Mouse (Mus musculus) liver, embryonic 16.5 days (tissue): ENCODE measurements around the gene Yjefn3. TPM values are rescaled to one million over a fixed set of nuclear protein-coding genes. Genes with fewer than 3 reads are reported as not detected.

Source experiments
- ATAC-seq: fragments of 200-750 bp; cut with Nextera tagmentation; 2 replicates; pipeline ENCODE4 v1.8.0; 2017; ENCODE audit warnings: low read depth, mild to moderate bottlenecking, moderate number of reproducible peaks, moderate library complexity
- H3K27ac ChIP-seq: fragments of 300-500 bp; sonication (generic); 2 replicates; pipeline ENCODE4 v1.5.1; 2014; ENCODE audit warnings: mild to moderate bottlenecking, low read length
- H3K27me3 ChIP-seq: fragments of 300-500 bp; sonication (generic); 2 replicates; pipeline ENCODE4 v1.6.1; 2014; ENCODE audit warnings: low read depth, low read length, mixed read lengths; ENCODE audit not compliant: control insufficient read depth, insufficient read depth
- H3K36me3 ChIP-seq: fragments of 300-500 bp; sonication (generic); 2 replicates; pipeline ENCODE4 v1.6.1; 2014; ENCODE audit warnings: mild to moderate bottlenecking; ENCODE audit not compliant: control insufficient read depth, insufficient read depth
- H3K4me1 ChIP-seq: fragments of 300-500 bp; sonication (generic); 2 replicates; pipeline ENCODE4 v1.6.1; 2014; ENCODE audit warnings: low read depth, low read length, mixed read lengths; ENCODE audit not compliant: control insufficient read depth
- H3K4me2 ChIP-seq: fragments of 300-500 bp; sonication (generic); 2 replicates; pipeline ENCODE4 v1.6.1; 2014; ENCODE audit warnings: low read depth, low read length, mixed read lengths
- H3K4me3 ChIP-seq: fragments of 300-500 bp; sonication (generic); 2 replicates; pipeline ENCODE4 v1.5.1; 2014; ENCODE audit warnings: low read depth, mild to moderate bottlenecking, low read length
- H3K9ac ChIP-seq: fragments of 300-500 bp; sonication (generic); 2 replicates; pipeline ENCODE4 v1.6.1; 2014; ENCODE audit warnings: low read depth, low read length
- H3K9me3 ChIP-seq: fragments of 300-500 bp; sonication (generic); replicated peaks from 2 replicates; pipeline ENCODE4 v1.6.1; 2016; ENCODE audit warnings: low read length; ENCODE audit not compliant: control insufficient read depth
- WGBS: fragments of 180-500 bp; shearing (Covaris S2); extraction: QIAGEN DNeasy Blood & Tissue Kit; methylation state at CpG from one replicate; pipeline ENCODE4 v1.1.7; 2014; ENCODE audit not compliant: insufficient replicate concordance; 5-methylcytosine and 5-hydroxymethylcytosine counted together
- polyA plus RNA-seq: library from polyadenylated mRNA; unstranded; fragments of >200 nt; fragmentation: Nextera tagmentation; extraction: Ambion mirVana; gene quantifications from 2 replicates; pipeline ENCODE4 v1.2.1, GENCODE M21; 2015

Yjefn3 gene
- polyA plus RNA-seq, 1 experiment from 2014 or later = 0.77 TPM

DNA sequence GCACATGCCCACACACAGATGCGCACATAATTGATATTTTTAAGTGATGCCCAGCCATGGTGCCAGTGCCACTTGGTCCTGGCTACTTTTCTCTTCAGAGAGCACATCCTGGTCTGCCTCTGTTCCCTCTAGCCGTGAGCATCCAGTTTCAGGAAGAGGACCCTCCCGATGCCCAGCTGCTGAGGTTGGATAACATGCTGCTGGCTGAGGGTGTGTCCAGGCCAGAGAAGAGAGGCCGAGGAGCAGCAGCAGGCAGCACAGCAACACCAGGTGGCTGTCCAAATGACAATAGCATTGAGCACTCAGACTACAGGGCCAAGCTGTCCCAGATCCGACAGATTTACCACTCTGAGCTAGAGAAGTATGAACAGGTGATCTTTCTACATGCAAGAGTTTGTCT, 38.3 kb downstream of the Yjefn3 start:
- no peak overlapping the region for H3K4me2 ChIP-seq

DNA sequence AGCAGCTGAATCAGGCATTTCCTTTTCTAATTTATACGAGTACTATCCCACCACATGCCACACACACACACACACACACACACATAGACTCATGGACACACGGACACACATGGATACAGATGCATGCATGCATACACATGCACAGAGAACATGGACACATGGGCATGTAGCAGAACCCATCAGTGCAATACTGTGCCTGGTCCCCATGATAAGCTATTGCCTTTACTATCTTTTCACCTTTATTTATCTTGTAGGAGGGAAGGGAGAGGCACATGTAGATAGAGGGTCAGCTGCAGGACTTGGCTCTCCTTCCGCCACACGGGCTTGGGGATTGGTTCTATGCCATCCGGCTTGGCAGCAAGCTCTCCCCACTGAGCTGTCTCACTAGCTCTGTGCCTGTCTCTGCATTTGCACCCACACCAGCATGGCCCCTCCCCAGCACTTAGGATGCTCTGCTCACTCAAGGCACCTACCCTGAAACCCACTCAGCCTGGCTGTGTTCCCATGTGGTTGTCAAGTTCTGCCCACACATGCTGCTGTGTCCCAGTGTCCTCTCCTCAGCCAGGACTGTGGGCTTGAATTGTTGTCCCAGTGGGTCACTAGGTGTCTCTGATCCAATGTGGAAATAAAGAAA, 39.0 kb downstream of the Yjefn3 start:
- no peak overlapping the region for H3K27ac ChIP-seq
- ATAC-seq = peak; percentile 51; the same call in 1 of the 2 replicates
- H3K4me1 ChIP-seq = peaks cover 5% of the 10 kb centered on the region; the same call in 1 of the 2 replicates
- H3K9ac ChIP-seq = no peak overlapping the region
- H3K36me3 ChIP-seq = no peaks in the 10 kb centered on the region
- 54% methylated on average over 5 of the region's 5 CpGs for WGBS
- H3K9me3 ChIP-seq = no peaks in the 10 kb centered on the region
- H3K27me3 ChIP-seq = no peaks in the 10 kb centered on the region
- H3K4me3 ChIP-seq = no peak overlapping the region
- no peak overlapping the region for H3K4me2 ChIP-seq

More for the DNA sequence above, 38.3 kb downstream of the Yjefn3 start:
- no peak for ATAC-seq
- WGBS = 60% methylated on average over 5 of the region's 5 CpGs
- H3K27ac ChIP-seq = no peak overlapping the region
- H3K4me3 ChIP-seq = no peak overlapping the region
- H3K9me3 ChIP-seq = no peaks in the 10 kb centered on the region
- peaks cover 5% of the 10 kb centered on the region; the same call in 1 of the 2 replicates for H3K4me1 ChIP-seq
- H3K36me3 ChIP-seq = no peaks in the 10 kb centered on the region
- H3K27me3 ChIP-seq = no peaks in the 10 kb centered on the region
- no peak overlapping the region for H3K9ac ChIP-seq

GRCm38 (mm10) chr8:69861251-69861650, 41.3 kb downstream of the Yjefn3 start:
- 31% methylated on average over 2 of the region's 2 CpGs for WGBS
- Histone ChIP-seq H3K36me3 (no peaks in the 10 kb centered on the region), H3K27ac (no peak overlapping the region), H3K4me3 (no peak overlapping the region), H3K27me3 (no peaks in the 10 kb centered on the region), H3K9me3 (no peaks in the 10 kb centered on the region), H3K9ac (no peak overlapping the region), H3K4me1 (peaks cover 5% of the 10 kb centered on the region; the same call in 1 of the 2 replicates), H3K4me2 (no peak overlapping the region)
- no peak for ATAC-seq

DNA sequence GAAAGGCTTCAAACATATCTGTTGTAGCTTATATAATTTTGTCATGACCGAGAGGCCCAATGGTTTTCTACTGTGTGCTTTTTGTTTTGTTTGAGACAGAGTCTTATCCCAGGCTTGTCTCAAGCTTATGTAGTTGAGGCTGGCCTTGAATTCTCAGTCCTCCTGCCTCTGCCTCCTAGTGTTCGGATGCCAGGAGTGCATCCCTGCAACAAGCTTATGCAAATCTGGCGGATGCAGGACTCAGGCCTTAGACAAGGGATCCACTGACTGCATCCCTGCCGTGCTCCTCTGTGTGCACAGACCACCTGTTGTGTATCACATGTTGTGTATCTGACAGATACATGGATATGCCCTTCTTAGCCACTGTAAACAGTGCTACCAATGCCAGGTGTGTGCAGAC, 41.7 kb downstream of the Yjefn3 start:
- no peak overlapping the region for H3K4me2 ChIP-seq
- 60% methylated on average over 4 of the region's 4 CpGs for WGBS
- H3K4me1 ChIP-seq = peaks cover 5% of the 10 kb centered on the region; the same call in 1 of the 2 replicates
- H3K4me3 ChIP-seq = no peak overlapping the region
- H3K27ac ChIP-seq = no peak overlapping the region
- H3K9ac ChIP-seq = no peak overlapping the region
- no peaks in the 10 kb centered on the region for H3K27me3 ChIP-seq
- H3K9me3 ChIP-seq = no peaks in the 10 kb centered on the region
- no peaks in the 10 kb centered on the region for H3K36me3 ChIP-seq
- no peak for ATAC-seq

GRCm38 (mm10) chr8:69853869-69854268, 48.6 kb downstream of the Yjefn3 start:
- H3K9ac ChIP-seq = no peak overlapping the region
- H3K4me1 ChIP-seq = peaks cover 11% of the 10 kb centered on the region
- no peak for ATAC-seq
- no peak overlapping the region for H3K4me2 ChIP-seq
- 74% methylated on average over 10 of the region's 10 CpGs for WGBS
- no peaks in the 10 kb centered on the region; the same call in 1 of the 2 replicates for H3K9me3 ChIP-seq
- no peak overlapping the region for H3K27ac ChIP-seq
- no peaks in the 10 kb centered on the region for H3K36me3 ChIP-seq
- no peak overlapping the region for H3K4me3 ChIP-seq
- H3K27me3 ChIP-seq = no peaks in the 10 kb centered on the region

DNA sequence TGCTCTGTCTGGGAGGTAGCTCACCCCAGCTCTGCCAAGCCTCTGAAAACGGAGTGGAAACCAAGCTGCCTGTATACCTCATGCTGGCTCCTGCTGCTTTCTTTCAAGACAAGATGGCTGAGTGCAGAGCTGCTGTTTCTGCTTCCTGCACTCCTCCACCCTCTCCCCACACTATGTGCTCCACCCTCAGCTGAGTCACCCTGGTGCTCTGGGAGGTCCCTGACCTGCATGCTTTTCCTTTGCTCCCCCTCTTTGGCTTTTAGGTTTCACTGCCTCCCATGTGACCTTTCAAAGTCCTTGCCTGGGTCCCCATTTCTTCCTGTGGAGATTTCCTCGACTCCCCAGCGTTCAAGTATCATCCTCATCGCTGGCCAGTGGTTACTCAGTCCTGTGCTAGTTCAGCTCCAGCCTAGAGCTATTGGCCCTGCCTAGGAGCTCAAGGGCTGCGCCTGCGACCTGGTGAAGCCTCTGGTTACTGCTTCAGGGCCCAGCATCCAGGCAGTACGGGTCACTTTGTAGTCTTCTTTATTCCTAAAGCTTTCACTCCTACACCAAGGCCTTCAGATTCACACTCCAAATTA, 51.5 kb downstream of the Yjefn3 start:
- no peaks in the 10 kb centered on the region; the same call in 1 of the 2 replicates for H3K9me3 ChIP-seq
- peak overlapping the region; percentile 67 for H3K27ac ChIP-seq
- ATAC-seq = peak; percentile 86
- H3K4me3 ChIP-seq = no peak overlapping the region
- H3K27me3 ChIP-seq = no peaks in the 10 kb centered on the region
- no peak overlapping the region for H3K4me2 ChIP-seq
- 63% methylated on average over 7 of the region's 7 CpGs for WGBS
- H3K36me3 ChIP-seq = no peaks in the 10 kb centered on the region
- H3K9ac ChIP-seq = 0 out of 2 replicates have a peak overlapping the region, but pooled peaks have one; percentile 6
- peaks cover 11% of the 10 kb centered on the region for H3K4me1 ChIP-seq

DNA sequence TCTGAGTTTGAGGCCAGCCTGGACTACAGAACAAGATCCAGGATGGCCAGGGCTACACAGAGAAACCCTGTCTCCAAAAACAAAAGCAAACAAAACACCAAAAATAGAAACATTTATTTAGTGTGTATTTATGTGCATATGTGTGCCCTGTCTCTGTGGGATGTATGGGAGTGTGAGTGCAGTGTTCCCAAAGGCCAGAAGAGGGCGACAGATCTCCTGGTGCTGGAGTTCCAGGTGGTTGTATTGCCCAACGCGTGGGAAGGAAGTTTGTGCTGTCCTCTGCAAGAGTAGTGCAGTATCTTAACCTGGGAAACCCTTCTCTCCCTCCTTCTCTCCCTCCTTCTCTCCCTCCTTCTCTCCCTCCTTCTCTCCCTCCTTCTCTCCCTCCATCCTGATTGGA, 52.6 kb downstream of the Yjefn3 start:
- H3K9me3 ChIP-seq = no peaks in the 10 kb centered on the region; the same call in 1 of the 2 replicates
- no peaks in the 10 kb centered on the region for H3K36me3 ChIP-seq
- WGBS = 34% methylated on average over 3 of the region's 3 CpGs

DNA sequence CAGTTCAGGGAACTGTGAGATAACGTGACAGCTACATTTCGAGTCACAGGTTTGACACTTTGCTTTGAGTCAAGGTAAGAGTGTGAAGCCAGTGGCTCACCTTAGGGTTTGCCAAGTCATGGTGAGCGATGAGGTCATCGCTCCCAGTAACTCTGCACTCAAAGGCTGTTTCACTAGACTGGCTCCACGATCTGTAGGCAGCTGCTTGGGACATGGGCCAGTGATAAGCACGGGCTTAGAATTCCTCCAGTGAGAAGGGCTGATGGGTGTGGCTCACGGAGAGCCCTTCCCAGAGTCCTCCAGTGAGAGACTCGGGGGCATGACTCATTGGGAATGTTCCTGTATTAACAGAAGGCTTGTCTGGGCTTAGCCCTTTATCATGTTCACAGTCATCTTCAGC, 53.6 kb downstream of the Yjefn3 start:
- no peak overlapping the region for H3K27ac ChIP-seq

More for the DNA sequence above, 52.6 kb downstream of the Yjefn3 start:
- no peak for ATAC-seq
- Histone ChIP-seq H3K4me3 (no peak overlapping the region), H3K27me3 (no peaks in the 10 kb centered on the region), H3K4me1 (peaks cover 11% of the 10 kb centered on the region), H3K4me2 (no peak overlapping the region), H3K27ac (no peak overlapping the region), H3K9ac (no peak overlapping the region)

More for the DNA sequence above, 53.6 kb downstream of the Yjefn3 start:
- H3K9ac ChIP-seq = no peak overlapping the region
- ATAC-seq = peak; percentile 45; the same call in 1 of the 2 replicates
- H3K9me3 ChIP-seq = no peaks in the 10 kb centered on the region; the same call in 1 of the 2 replicates
- peaks cover 11% of the 10 kb centered on the region for H3K4me1 ChIP-seq
- no peaks in the 10 kb centered on the region for H3K36me3 ChIP-seq
- no peak overlapping the region for H3K4me2 ChIP-seq
- no peak overlapping the region for H3K4me3 ChIP-seq
- 63% methylated on average over 8 of the region's 8 CpGs for WGBS
- no peaks in the 10 kb centered on the region for H3K27me3 ChIP-seq
